Mouse (Mus musculus): Measurements from ENCODE around the gene Pfpl. TPM values are rescaled to one million over a fixed set of nuclear protein-coding genes. Genes with fewer than 3 reads are reported as not detected.

Pfpl gene
- not detected in 2 replicates for polyA plus RNA-seq (2015; fragmentation: Nextera tagmentation; extraction: Ambion mirVana)

GRCm38 (mm10) chr19:12427605-12428004 lies at the start of gene Pfpl:
Gene Pfpl, plus strand, starts transcription at chr19:12427905.
- Histone ChIP-seq H3K27ac (replicated peaks) (no peak within 1 kb of the TSS), H3K4me3 (replicated peaks) (no peak within 1 kb of the TSS), H3K4me2 (no peak within 1 kb of the TSS), H3K36me3 (no peaks in the 10 kb centered on the region), H3K4me1 (no peaks in the 10 kb centered on the region), H3K9me3 (replicated peaks) (no peaks in the 10 kb centered on the region), H3K27me3 (replicated peaks) (no peaks in the 10 kb centered on the region), H3K9ac (replicated peaks) (no peak within 1 kb of the TSS)
- 94% methylated on average over 6 of the region's 6 CpGs for WGBS
- no peak for ATAC-seq (ENCODE audit: low FRiP score)

- H3K27ac ChIP-seq (replicated peaks) = no peak within 1 kb of the TSS
- H3K4me3 ChIP-seq (replicated peaks) = no peak within 1 kb of the TSS
- 73% methylated on average over 2 of the region's 2 CpGs for WGBS
- no peak within 1 kb of the TSS for H3K9ac ChIP-seq (replicated peaks)
- H3K36me3 ChIP-seq = no peaks in the 10 kb centered on the region
- H3K4me2 ChIP-seq = no peak within 1 kb of the TSS
- H3K9me3 ChIP-seq (replicated peaks) = no peaks in the 10 kb centered on the region
- ATAC-seq (ENCODE audit: low FRiP score) = no peak
- H3K27me3 ChIP-seq (replicated peaks) = no peaks in the 10 kb centered on the region
- no peaks in the 10 kb centered on the region for H3K4me1 ChIP-seq
Observed at GRCm38 (mm10) chr19:12386979-12387378, 40.7 kb upstream of the Pfpl start, which contains the start of gene Olfr1440. Gene Olfr1440, plus strand, starts transcription at chr19:12387279.

GRCm38 (mm10) chr19:12413737-12414136 lies 14.0 kb upstream of the Pfpl start:
- ATAC-seq (ENCODE audit: low FRiP score) = no peak
- Histone ChIP-seq H3K4me2 (no peak overlapping the region), H3K36me3 (no peaks in the 10 kb centered on the region), H3K9me3 (replicated peaks) (no peaks in the 10 kb centered on the region), H3K9ac (replicated peaks) (no peak overlapping the region), H3K4me3 (replicated peaks) (no peak overlapping the region), H3K27ac (replicated peaks) (no peak overlapping the region), H3K4me1 (no peaks in the 10 kb centered on the region), H3K27me3 (replicated peaks) (no peaks in the 10 kb centered on the region)

- Histone ChIP-seq H3K4me1 (no peaks in the 10 kb centered on the region), H3K27ac (replicated peaks) (no peak within 1 kb of the TSS), H3K9me3 (replicated peaks) (no peaks in the 10 kb centered on the region), H3K4me2 (no peak within 1 kb of the TSS), H3K4me3 (replicated peaks) (no peak within 1 kb of the TSS), H3K9ac (replicated peaks) (no peak within 1 kb of the TSS), H3K36me3 (no peaks in the 10 kb centered on the region), H3K27me3 (replicated peaks) (no peaks in the 10 kb centered on the region)
- ATAC-seq (ENCODE audit: low FRiP score) = no peak
Observed at GRCm38 (mm10) chr19:12417361-12417760, 10.3 kb upstream of the Pfpl start, which contains the start of gene Olfr1441. Gene Olfr1441, plus strand, starts transcription at chr19:12417433.

GRCm38 (mm10) chr19:12418312-12418711 lies 9.4 kb upstream of the Pfpl start:
- no peak for ATAC-seq (ENCODE audit: low FRiP score)
- WGBS = 87% methylated on average over 3 of the region's 3 CpGs
- no peak overlapping the region for H3K4me2 ChIP-seq

GRCm38 (mm10) chr19:12420555-12420954 lies 7.2 kb upstream of the Pfpl start:
- no peak overlapping the region for H3K4me2 ChIP-seq
- H3K27ac ChIP-seq (replicated peaks) = no peak overlapping the region
- no peaks in the 10 kb centered on the region for H3K27me3 ChIP-seq (replicated peaks)
- H3K9me3 ChIP-seq (replicated peaks) = no peaks in the 10 kb centered on the region
- no peak overlapping the region for H3K4me3 ChIP-seq (replicated peaks)
- no peaks in the 10 kb centered on the region for H3K4me1 ChIP-seq
- H3K36me3 ChIP-seq = no peaks in the 10 kb centered on the region
- no peak for ATAC-seq (ENCODE audit: low FRiP score)
- H3K9ac ChIP-seq (replicated peaks) = no peak overlapping the region
- WGBS = 79% methylated on average over 6 of the region's 6 CpGs

More at GRCm38 (mm10) chr19:12418312-12418711, 9.4 kb upstream of the Pfpl start:
- no peak overlapping the region for H3K9ac ChIP-seq (replicated peaks)
- H3K9me3 ChIP-seq (replicated peaks) = no peaks in the 10 kb centered on the region
- H3K4me3 ChIP-seq (replicated peaks) = no peak overlapping the region
- no peaks in the 10 kb centered on the region for H3K27me3 ChIP-seq (replicated peaks)
- H3K4me1 ChIP-seq = no peaks in the 10 kb centered on the region
- H3K36me3 ChIP-seq = no peaks in the 10 kb centered on the region
- no peak overlapping the region for H3K27ac ChIP-seq (replicated peaks)

GRCm38 (mm10) chr19:12421680-12422079 lies 6.0 kb upstream of the Pfpl start:
- Histone ChIP-seq H3K27me3 (replicated peaks) (no peaks in the 10 kb centered on the region), H3K4me2 (no peak overlapping the region), H3K4me3 (replicated peaks) (no peak overlapping the region), H3K36me3 (no peaks in the 10 kb centered on the region), H3K9me3 (replicated peaks) (no peaks in the 10 kb centered on the region), H3K4me1 (no peaks in the 10 kb centered on the region), H3K27ac (replicated peaks) (no peak overlapping the region), H3K9ac (replicated peaks) (no peak overlapping the region)
- WGBS = 93% methylated on average over 1 of the region's 1 CpGs
- ATAC-seq (ENCODE audit: low FRiP score) = no peak

GRCm38 (mm10) chr19:12427101-12427500 lies 604 bp upstream of the Pfpl start:
- Histone ChIP-seq H3K27ac (replicated peaks) (no peak overlapping the region), H3K4me3 (replicated peaks) (no peak overlapping the region), H3K4me1 (no peaks in the 10 kb centered on the region), H3K36me3 (no peaks in the 10 kb centered on the region), H3K27me3 (replicated peaks) (no peaks in the 10 kb centered on the region), H3K4me2 (no peak overlapping the region), H3K9me3 (replicated peaks) (no peaks in the 10 kb centered on the region), H3K9ac (replicated peaks) (no peak overlapping the region)
- 94% methylated on average over 5 of the region's 5 CpGs for WGBS
- ATAC-seq (ENCODE audit: low FRiP score) = no peak

- no peaks in the 10 kb centered on the region for H3K27me3 ChIP-seq (replicated peaks)
- WGBS = 5% methylated on average over 2 of the region's 2 CpGs
- H3K4me2 ChIP-seq = no peak overlapping the region
- H3K27ac ChIP-seq (replicated peaks) = no peak overlapping the region
- H3K36me3 ChIP-seq = no peaks in the 10 kb centered on the region
- ATAC-seq (ENCODE audit: low FRiP score) = peak; percentile 79
- no peaks in the 10 kb centered on the region for H3K9me3 ChIP-seq (replicated peaks)
- no peaks in the 10 kb centered on the region for H3K4me1 ChIP-seq
- no peak overlapping the region for H3K4me3 ChIP-seq (replicated peaks)
- no peak overlapping the region for H3K9ac ChIP-seq (replicated peaks)
Observed at GRCm38 (mm10) chr19:12433033-12433432, 5.3 kb downstream of the Pfpl start.

GRCm38 (mm10) chr19:12435011-12435416 lies 7.3 kb downstream of the Pfpl start:
- Histone ChIP-seq H3K4me3 (replicated peaks) (no peak overlapping the region), H3K36me3 (no peaks in the 10 kb centered on the region), H3K27ac (replicated peaks) (no peak overlapping the region), H3K27me3 (replicated peaks) (no peaks in the 10 kb centered on the region), H3K9me3 (replicated peaks) (no peaks in the 10 kb centered on the region), H3K9ac (replicated peaks) (no peak overlapping the region), H3K4me2 (no peak overlapping the region), H3K4me1 (no peaks in the 10 kb centered on the region)
- ATAC-seq (ENCODE audit: low FRiP score) = no peak
- 93% methylated on average over 4 of the region's 4 CpGs for WGBS

- Histone ChIP-seq H3K36me3 (no peaks in the 10 kb centered on the region), H3K4me2 (no peak overlapping the region), H3K27ac (replicated peaks) (no peak overlapping the region), H3K9ac (replicated peaks) (no peak overlapping the region), H3K4me1 (no peaks in the 10 kb centered on the region), H3K27me3 (replicated peaks) (no peaks in the 10 kb centered on the region), H3K4me3 (replicated peaks) (no peak overlapping the region), H3K9me3 (replicated peaks) (no peaks in the 10 kb centered on the region)
- ATAC-seq (ENCODE audit: low FRiP score) = no peak
- WGBS = 89% methylated on average over 4 of the region's 4 CpGs
Observed at GRCm38 (mm10) chr19:12435750-12436524, 8.2 kb downstream of the Pfpl start.

GRCm38 (mm10) chr19:12439581-12439980 lies 11.9 kb downstream of the Pfpl start:
- Histone ChIP-seq H3K9me3 (replicated peaks) (no peaks in the 10 kb centered on the region), H3K4me3 (replicated peaks) (no peak overlapping the region), H3K36me3 (no peaks in the 10 kb centered on the region), H3K4me2 (no peak overlapping the region), H3K27me3 (replicated peaks) (no peaks in the 10 kb centered on the region), H3K27ac (replicated peaks) (no peak overlapping the region), H3K4me1 (no peaks in the 10 kb centered on the region), H3K9ac (replicated peaks) (no peak overlapping the region)
- no peak for ATAC-seq (ENCODE audit: low FRiP score)
- 55% methylated on average over 1 of the region's 1 CpGs for WGBS

Measured in neural tube, embryonic 15.5 days (tissue).